Mouse (Mus musculus) WW6 (cell line): ENCODE data around the gene Mocs1.
"Not testable (repeated sequence)": the region's sequence is repeated elsewhere in the genome, so short reads cannot be mapped to it uniquely, and the experiment has no call there.

ENCODE experiments used
- DNase-seq: peaks from one replicate; pipeline ENCODE4 v3.0.0-alpha.2; 2013; ENCODE audit warnings: low read depth, low spot score

Mocs1 gene

GRCm38 (mm10) chr17:49432071-49432711 is 4.0 kb downstream of the Mocs1 start:
- DNase-seq, result no peak

DNA sequence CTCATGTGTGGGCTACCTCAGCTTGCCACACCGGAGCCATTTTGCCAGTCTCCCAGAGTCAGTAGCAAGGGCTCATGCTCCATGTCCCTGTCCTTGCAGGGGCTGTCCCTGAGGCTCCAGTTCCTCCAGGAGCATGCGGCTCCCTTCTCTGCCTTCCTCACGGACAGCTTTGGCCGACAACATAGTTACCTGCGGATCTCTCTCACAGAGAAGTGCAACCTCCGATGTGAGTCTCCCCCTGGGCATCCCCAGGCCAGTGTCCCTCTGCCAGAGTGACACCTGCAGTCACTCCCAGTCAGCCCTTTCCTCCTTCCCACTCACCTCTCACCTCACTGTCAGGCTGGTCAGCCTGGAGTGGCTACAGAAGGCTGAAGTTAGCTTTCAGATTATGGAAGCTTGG is 4.9 kb downstream of the Mocs1 start:
- no peak for DNase-seq

- no peak for DNase-seq
These were observed 6.1 kb downstream of the Mocs1 start for GRCm38 (mm10) chr17:49434236-49434635.

GRCm38 (mm10) chr17:49435081-49435480 is 6.9 kb downstream of the Mocs1 start:
- DNase-seq, result no peak

DNA sequence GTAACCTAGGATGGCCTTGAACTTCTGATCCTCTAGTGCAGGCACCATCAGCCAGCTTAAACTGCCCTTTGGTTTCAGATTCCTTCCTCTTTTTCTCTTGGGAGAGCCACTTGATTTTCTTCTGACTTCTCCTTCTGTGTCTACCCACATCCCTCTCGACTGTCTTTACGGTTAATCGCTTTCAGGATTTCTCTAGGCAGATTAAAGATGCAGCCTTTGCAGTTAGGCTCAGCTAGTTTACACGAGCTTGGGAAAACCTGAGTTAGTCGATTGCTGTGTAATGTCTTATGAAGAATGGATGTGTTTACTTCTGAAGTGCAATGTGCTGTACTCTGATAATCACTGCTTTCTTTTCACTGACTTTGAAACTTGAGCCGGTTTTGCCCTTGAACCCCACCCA is 8.5 kb downstream of the Mocs1 start:
- no peak for DNase-seq

- DNase-seq, result not testable (repeated sequence)
These were observed 9.1 kb downstream of the Mocs1 start for GRCm38 (mm10) chr17:49437306-49437705.

DNA sequence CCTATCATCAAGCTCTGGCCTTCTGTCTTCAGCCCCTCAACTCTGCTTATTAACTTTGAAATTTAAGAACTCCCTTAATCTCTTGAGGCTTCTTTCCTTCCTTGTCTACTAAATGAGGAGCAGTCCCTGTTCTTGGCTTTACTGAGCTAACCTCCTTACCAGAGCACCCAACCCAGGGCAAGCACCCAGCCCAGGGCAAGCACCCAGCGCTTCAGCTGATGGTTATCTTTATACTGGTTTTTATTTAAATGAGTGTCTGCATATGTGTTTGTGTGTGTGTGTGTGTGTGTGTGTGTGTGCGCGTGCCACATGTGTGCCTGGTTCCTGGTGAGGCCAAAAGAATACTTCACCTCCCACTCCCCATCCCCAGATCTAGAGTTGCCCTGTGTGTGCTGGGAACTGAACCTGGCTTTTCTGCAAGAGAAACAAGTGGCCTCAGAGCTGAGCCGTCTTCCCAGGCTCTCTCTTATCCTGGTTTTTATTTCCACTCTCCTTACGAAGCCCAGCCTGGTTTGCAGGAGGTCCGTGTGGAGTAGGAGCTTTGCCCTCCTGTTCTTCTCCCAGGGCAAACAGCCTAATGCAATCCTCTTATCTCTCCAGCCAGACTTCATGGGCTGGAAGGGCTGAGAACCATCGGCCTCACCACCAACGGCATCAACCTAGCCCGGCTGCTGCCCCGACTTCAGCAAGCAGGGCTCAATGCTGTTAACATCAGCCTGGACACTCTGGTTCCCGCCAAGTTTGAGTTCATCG is 10.8 kb downstream of the Mocs1 start:
- DNase-seq, result no peak

GRCm38 (mm10) chr17:49439706-49440105 is 11.5 kb downstream of the Mocs1 start:
- no peak for DNase-seq

GRCm38 (mm10) chr17:49440331-49441130 is 12.4 kb downstream of the Mocs1 start:
- DNase-seq, result no peak

- DNase-seq, result not testable (repeated sequence)
These were observed 14.7 kb downstream of the Mocs1 start for GRCm38 (mm10) chr17:49442841-49443240.

GRCm38 (mm10) chr17:49448570-49449229 is 20.5 kb downstream of the Mocs1 start:
- no peak for DNase-seq

- DNase-seq, result no peak
These were observed 21.1 kb downstream of the Mocs1 start for GRCm38 (mm10) chr17:49449230-49449608.

DNA sequence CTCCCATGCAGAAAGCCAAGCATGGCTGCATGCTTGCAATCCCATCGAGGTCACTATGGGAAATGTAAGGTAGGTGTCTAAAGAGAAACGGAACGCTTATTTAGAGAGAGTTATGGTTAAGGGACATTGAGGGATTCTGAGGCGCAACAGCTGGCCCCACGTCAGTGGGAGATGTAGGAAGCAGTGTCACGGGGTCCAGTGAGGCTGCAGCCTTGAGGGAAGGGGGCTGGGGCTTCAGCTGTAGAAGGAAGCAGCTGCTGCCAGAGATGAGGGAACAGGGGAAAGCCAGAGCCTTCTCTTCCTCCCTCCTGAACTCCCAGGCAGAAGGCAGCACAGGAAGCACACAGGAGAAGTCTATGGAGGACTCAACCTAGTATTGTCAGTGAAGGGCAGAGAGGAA is 22.8 kb downstream of the Mocs1 start:
- no peak for DNase-seq

DNA sequence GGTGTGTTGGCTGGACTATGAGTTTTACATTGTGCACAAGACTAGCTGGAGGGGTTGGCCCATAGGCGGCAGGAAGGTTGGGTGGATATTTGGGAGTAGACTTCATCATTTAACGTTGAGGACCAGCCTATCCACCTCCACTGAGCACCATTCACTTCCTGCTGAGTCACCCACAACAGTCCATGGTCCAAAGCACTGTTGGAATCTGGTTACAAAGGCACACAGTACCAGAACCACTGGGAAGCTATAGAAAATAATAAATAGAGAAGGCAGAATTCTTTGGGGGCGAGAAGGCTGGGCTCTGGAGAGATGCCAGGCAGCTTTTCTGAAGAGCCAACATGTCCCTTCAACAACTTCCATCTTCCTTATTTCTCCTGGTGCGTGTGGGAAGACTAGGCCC is 28.2 kb downstream of the Mocs1 start:
- DNase-seq, result no peak

GRCm38 (mm10) chr17:49457833-49458232 is 29.7 kb downstream of the Mocs1 start:
- no peak for DNase-seq

DNA sequence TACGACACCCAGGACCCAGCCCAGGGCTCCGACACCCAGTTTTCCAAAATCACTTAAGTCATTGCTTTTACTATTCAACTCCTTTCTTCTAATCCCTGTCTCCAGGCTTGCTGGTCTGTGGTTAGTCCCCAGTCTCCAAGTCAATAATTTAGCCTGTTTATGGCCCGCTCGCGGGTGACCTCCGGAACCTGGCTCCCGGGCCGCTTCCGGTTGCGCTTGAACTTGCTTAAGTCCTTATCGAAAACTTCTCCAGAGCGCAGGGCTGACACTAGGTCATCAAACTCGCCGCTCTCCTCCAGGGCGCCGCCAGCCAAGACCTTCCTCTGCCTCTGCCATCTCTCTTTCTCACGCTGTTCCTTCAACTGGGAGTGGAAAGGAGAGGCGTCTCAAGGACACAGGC is 30.2 kb downstream of the Mocs1 start:
- DNase-seq, result no peak

DNA sequence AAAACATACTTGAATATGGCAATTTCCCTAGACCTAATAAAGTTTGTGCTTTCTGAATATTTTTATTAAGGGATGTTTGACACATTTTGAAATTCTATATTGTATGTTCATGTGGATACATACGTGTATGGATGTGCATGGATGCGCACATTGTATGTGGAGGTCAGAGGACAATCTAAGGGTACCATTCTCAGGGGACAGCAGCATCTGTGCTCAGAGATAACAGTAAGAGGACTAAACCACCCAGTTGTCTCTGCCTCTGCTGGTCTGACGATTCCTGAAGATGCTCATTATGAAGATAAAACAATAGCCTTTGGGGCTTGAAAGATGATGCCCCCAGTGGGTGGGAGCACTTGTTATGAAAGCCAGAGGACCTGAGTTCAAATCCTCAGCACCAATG is 36.7 kb downstream of the Mocs1 start:
- no peak for DNase-seq

GRCm38 (mm10) chr17:49468223-49468622 is 40.1 kb downstream of the Mocs1 start:
- peak; percentile 11 for DNase-seq

DNA sequence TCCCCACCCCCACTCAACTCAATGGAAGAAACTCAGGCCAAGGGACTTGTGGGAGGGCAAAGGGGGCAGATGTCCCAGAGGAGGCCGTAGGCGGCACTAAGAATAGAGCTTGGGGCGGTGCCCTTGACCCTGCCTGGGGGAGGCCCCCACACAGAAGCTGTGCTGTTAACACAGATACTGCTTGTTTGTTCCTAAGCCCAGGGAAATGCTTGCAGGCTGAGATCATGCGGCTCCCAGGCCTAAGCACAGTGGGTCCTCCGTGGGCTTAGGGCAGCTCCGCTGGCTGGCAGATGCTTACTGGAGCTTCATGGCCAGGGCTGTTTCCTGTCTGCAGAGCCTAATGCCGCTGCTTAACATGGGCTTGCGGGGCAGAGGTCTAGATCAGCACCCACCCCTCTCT is 44.5 kb downstream of the Mocs1 start:
- no peak for DNase-seq

GRCm38 (mm10) chr17:49474051-49474450 is 45.9 kb downstream of the Mocs1 start:
- DNase-seq, result no peak

GRCm38 (mm10) chr17:49475174-49475573 is 47.0 kb downstream of the Mocs1 start:
- DNase-seq, result no peak

DNA sequence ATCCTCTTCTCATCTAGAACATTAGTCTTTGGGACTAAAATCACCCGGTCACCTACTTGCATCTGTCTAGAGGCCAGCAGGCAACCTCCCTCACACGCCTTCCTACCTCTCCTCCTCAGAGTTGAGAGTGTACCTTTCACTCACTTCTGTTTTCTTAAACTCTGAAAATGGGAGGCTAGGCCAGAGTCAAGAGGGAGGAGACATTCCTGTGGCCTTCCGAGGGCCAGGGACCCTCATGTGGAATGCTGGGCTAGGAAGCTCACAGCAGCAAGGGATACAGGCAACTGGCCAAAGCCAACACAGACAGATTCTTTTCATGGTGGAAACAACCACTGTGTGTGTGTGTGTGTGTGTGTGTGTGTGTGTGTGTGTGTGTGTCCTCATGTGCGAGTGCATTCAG is 49.2 kb downstream of the Mocs1 start:
- no peak for DNase-seq
